Mouse (Mus musculus): Measurements from ENCODE around the gene Abca3.
"Not testable (repeated sequence)": the region's sequence is repeated elsewhere in the genome, so short reads cannot be mapped to it uniquely, and the experiment has no call there.

Abca3 gene

GRCm38 (mm10) chr17:24388711-24389110 is 37.0 kb downstream of the Abca3 start:
- DNase-seq = no peak

- peak; percentile 61 for DNase-seq
Observed at GRCm38 (mm10) chr17:24389865-24390264, 38.1 kb downstream of the Abca3 start.

- peak; percentile 38 for DNase-seq
Observed at GRCm38 (mm10) chr17:24391149-24391548, 39.4 kb downstream of the Abca3 start.

- DNase-seq = no peak
Observed at GRCm38 (mm10) chr17:24393527-24393926, 41.8 kb downstream of the Abca3 start.

- DNase-seq = no peak
Observed at GRCm38 (mm10) chr17:24394456-24394855, 42.7 kb downstream of the Abca3 start.

- no peak for DNase-seq
Observed at GRCm38 (mm10) chr17:24402371-24402770, 50.6 kb downstream of the Abca3 start.

GRCm38 (mm10) chr17:24407116-24407803 is 55.5 kb downstream of the Abca3 start:
- no peak for DNase-seq

- DNase-seq = no peak
Observed at GRCm38 (mm10) chr17:24413557-24414211, 61.9 kb downstream of the Abca3 start.

- DNase-seq = peak; percentile 100
Observed at GRCm38 (mm10) chr17:24414230-24414976, 62.7 kb downstream of the Abca3 start, which contains the start of gene Rnps1. Gene Rnps1 (plus strand): TSS chr17:24414565.

GRCm38 (mm10) chr17:24415011-24415410 is 63.3 kb downstream of the Abca3 start:
- DNase-seq = no peak

GRCm38 (mm10) chr17:24416051-24416652 is 64.4 kb downstream of the Abca3 start:
- DNase-seq = no peak

- no peak for DNase-seq
Observed at GRCm38 (mm10) chr17:24423114-24423513, 71.4 kb downstream of the Abca3 start.

GRCm38 (mm10) chr17:24424489-24424888 is 72.7 kb downstream of the Abca3 start:
- DNase-seq = no peak

- not testable (repeated sequence) for DNase-seq
Observed at GRCm38 (mm10) chr17:24425326-24425725, 73.6 kb downstream of the Abca3 start.

GRCm38 (mm10) chr17:24425905-24426304 is 74.2 kb downstream of the Abca3 start:
- DNase-seq = no peak

- peak; percentile 97 for DNase-seq
Observed at GRCm38 (mm10) chr17:24426471-24427169, 74.9 kb downstream of the Abca3 start, which contains the start of gene Eci1. Gene Eci1 (plus strand): TSS chr17:24426641.

GRCm38 (mm10) chr17:24427170-24427557 is 75.4 kb downstream of the Abca3 start:
- peak; percentile 37 for DNase-seq

- DNase-seq = no peak
Observed at GRCm38 (mm10) chr17:24429201-24429983, 77.6 kb downstream of the Abca3 start.

- peak; percentile 70 for DNase-seq
Observed at GRCm38 (mm10) chr17:24437016-24437415, 85.3 kb downstream of the Abca3 start.

- no peak for DNase-seq
Observed at GRCm38 (mm10) chr17:24440377-24440776, 88.6 kb downstream of the Abca3 start.

- DNase-seq = peak; percentile 46
Observed at GRCm38 (mm10) chr17:24441148-24441547, 89.4 kb downstream of the Abca3 start.

GRCm38 (mm10) chr17:24442107-24442506 is 90.4 kb downstream of the Abca3 start:
- DNase-seq = no peak

All from retina, postnatal 1 day (tissue).